Mouse (Mus musculus): ENCODE measurements around the gene Efcab5. TPM values are rescaled to one million over a fixed set of nuclear protein-coding genes. Genes with fewer than 3 reads are reported as not detected.

Efcab5 gene
- polyA plus RNA-seq, 1 experiment from 2014 or later, result 0.79 TPM

DNA sequence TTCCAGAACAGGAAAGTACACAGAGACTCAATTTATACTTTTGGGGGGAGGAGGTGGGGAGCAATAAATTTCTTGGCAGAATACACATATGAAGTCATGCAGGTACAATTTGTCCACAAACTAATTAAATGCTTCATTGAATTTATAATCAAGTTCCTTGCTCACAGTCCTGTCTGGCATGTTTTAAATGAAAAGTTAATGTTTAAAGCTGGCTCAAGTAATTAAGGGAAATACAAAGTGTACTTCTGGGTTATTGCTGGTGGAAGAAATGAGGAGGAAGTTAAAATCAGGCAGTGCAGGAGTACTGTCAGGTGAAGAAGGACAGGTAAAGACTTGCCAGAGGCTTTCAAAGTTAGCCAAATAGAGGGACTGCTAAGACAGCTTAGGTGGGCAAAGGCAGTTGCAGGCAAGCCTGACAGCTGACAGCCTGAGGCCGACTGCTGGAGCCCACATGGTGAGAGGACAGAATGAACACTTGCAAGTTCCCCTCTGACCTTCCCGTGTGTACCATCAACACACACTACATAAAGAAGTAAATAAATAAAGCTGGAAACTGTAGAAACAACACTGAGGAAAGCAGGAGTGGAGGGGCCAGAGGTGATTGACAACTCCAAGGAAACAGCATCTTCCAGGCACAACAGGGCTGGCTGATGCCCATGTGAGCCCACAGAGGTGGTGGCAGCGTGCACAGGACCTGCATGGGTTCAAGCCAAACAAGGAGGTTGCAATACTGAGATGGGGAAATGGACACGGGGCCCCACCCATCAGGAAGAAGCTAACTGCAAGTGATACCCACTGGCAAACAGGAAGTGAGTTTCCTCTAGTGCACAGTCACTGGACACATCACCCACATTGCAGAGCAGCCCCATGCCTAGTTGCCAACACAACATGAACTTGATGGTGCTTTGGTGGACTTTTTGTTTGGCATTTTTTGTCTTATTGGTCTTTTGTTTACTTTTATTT lies 7.7 kb upstream of the Efcab5 start:
- H3K4me1 ChIP-seq, result no peaks in the 10 kb centered on the region
- no peak overlapping the region for H3K27ac ChIP-seq (replicated peaks)
- H3K9me3 ChIP-seq (replicated peaks), result no peaks in the 10 kb centered on the region
- H3K27me3 ChIP-seq, result no peaks in the 10 kb centered on the region
- H3K4me3 ChIP-seq (replicated peaks), result no peak overlapping the region
- no peaks in the 10 kb centered on the region for H3K36me3 ChIP-seq
- ATAC-seq (ENCODE audit: insufficient number of reproducible peaks, low FRiP score, low TSS enrichment, low read depth), result no peak
- no peak overlapping the region for H3K9ac ChIP-seq
- 25% methylated on average over 4 of the region's 4 CpGs for WGBS
- no peak overlapping the region for H3K4me2 ChIP-seq (replicated peaks)

DNA sequence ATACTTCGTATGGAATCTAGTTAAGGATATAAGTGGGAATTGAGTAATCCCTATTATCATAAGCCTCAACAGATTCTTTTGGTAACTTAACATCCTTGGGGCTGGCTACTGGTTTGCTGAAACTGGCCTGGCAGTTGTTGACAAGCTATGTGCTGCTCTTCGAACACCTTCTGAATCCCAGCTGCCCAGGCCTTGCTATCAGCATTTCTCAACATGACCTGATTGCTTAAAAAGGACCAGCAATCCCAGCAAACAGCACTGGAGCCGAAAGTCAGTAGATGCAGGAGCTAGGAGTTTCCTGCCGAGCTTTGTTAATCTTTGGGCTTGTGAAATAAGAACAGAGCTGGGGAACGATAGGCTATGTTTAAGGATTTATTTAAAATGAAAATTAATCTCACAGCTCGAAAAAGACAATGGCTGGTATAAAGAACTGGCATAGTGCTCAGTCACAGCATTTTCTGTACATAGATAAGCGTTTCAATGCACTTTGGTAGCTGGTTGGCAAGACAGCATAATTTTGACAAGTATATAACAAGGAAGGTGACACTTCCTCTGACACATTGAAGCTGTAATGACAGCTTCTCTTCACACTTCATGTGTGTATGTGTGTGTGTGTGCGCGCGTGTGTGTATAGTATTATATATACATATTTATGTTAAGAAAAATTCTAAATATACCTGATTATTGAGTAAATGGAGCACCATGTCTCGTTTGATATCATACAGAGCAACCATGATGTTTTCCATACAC lies 6.8 kb upstream of the Efcab5 start:
- Histone ChIP-seq H3K27ac (replicated peaks) (no peak overlapping the region), H3K9ac (no peak overlapping the region), H3K36me3 (no peaks in the 10 kb centered on the region), H3K27me3 (no peaks in the 10 kb centered on the region), H3K4me3 (replicated peaks) (no peak overlapping the region), H3K4me1 (no peaks in the 10 kb centered on the region), H3K4me2 (replicated peaks) (no peak overlapping the region), H3K9me3 (replicated peaks) (no peaks in the 10 kb centered on the region)
- 65% methylated on average over 11 of the region's 11 CpGs for WGBS
- ATAC-seq (ENCODE audit: insufficient number of reproducible peaks, low FRiP score, low TSS enrichment, low read depth), result no peak

DNA sequence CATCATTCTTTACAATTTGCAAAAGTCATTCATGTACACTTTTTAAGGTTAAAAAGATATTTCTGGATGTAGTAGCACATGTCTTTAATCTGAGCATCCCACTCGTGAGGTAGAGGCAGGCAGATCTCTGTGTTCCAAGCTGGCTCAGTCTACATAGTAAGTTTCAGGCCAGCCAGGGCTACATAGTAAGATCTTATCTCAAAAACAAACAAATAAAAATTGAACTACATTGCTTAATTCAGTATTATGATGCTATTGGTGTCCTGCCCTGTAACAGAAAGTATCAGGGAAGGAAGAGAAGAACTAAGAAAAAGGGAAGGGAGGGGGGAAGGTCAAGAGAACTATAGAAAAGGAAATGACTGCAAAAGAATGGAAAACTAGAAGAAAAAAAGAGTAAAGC lies 6.0 kb upstream of the Efcab5 start:
- H3K27me3 ChIP-seq, result no peaks in the 10 kb centered on the region
- no peaks in the 10 kb centered on the region for H3K4me1 ChIP-seq
- H3K4me2 ChIP-seq (replicated peaks), result no peak overlapping the region
- ATAC-seq (ENCODE audit: insufficient number of reproducible peaks, low FRiP score, low TSS enrichment, low read depth), result no peak
- no peak overlapping the region for H3K9ac ChIP-seq
- no peak overlapping the region for H3K4me3 ChIP-seq (replicated peaks)
- 53% methylated on average over 1 of the region's 1 CpGs for WGBS
- H3K36me3 ChIP-seq, result no peaks in the 10 kb centered on the region
- H3K27ac ChIP-seq (replicated peaks), result no peak overlapping the region
- H3K9me3 ChIP-seq (replicated peaks), result no peaks in the 10 kb centered on the region

DNA sequence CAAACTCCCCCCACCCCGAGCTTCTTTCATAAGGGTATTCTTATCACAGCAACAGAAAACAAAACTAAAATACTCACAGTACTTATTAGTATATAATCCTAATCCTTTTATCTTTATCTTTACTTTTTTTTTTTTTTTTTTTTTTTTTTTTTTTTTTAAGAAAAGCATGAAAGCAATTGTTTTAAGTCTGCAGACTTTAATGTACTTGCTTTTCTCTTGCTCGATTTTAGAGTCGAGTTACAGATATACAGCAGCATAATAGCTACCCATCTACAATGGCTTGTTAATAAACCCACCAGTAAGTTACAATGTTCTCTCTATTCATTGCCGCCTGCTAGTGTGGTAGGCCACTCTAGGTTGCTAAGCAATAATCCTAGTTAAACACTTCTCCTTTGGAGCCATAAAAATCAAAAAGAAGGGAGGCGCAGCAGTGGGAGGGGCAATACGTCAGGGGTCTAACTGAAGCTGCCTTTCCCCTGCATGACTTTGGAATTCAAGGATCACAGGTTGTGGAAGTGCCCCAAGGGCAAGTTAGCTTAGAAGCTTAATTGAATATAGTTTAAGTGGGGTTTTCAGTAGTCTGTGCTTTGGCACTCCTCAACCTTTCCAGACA lies 5.3 kb upstream of the Efcab5 start:
- Histone ChIP-seq H3K4me2 (replicated peaks) (no peak overlapping the region), H3K36me3 (no peaks in the 10 kb centered on the region), H3K9ac (no peak overlapping the region), H3K27ac (replicated peaks) (no peak overlapping the region), H3K27me3 (no peaks in the 10 kb centered on the region), H3K4me1 (no peaks in the 10 kb centered on the region), H3K9me3 (replicated peaks) (no peaks in the 10 kb centered on the region), H3K4me3 (replicated peaks) (no peak overlapping the region)
- ATAC-seq (ENCODE audit: insufficient number of reproducible peaks, low FRiP score, low TSS enrichment, low read depth), result no peak
- 40% methylated on average over 6 of the region's 6 CpGs for WGBS

DNA sequence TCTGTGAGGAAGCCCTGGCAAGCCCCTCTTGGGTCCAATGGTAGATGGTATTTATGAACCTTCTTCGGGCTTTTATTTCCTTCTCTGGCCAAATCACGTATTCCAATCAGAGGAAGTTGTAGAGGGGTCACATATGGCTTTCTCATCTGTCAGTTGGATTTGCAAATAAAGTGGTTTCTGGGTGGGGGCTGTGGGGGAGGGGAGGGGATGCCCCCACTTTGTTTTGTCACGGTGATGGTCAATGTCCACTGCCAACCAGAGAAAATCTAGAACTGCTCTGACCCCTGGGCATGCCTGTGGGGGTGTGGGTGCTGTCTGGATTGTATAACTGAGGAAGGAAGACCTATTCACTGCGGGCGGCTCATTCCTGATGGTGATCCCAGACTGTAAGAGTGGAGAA lies 4.6 kb upstream of the Efcab5 start:
- WGBS, result 54% methylated on average over 5 of the region's 5 CpGs
- Histone ChIP-seq H3K9me3 (replicated peaks) (no peaks in the 10 kb centered on the region), H3K9ac (no peak overlapping the region), H3K4me3 (replicated peaks) (no peak overlapping the region), H3K4me2 (replicated peaks) (no peak overlapping the region), H3K27me3 (no peaks in the 10 kb centered on the region), H3K27ac (replicated peaks) (no peak overlapping the region), H3K4me1 (no peaks in the 10 kb centered on the region), H3K36me3 (no peaks in the 10 kb centered on the region)
- ATAC-seq (ENCODE audit: insufficient number of reproducible peaks, low FRiP score, low TSS enrichment, low read depth), result no peak

DNA sequence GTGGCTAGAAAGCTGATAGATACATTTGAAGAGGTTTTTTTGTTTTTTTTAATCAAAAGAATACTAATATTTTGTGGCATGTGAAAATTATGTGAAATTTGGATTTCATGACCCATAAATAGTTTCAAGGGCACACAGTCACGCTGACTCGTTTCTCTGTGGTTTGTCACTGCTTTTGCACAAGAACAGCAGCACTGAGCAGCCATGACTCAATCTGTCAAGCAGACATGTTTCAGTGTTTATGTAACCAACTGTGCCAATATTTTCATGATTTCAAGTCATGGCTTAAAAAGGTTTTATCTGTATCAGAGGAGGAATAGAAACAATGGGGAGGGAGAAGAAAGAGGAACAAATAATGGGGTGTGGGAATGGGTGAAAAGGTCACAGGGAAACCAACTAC lies 3.8 kb downstream of the Efcab5 start:
- 44% methylated on average over 2 of the region's 2 CpGs for WGBS
- no peaks in the 10 kb centered on the region for H3K4me1 ChIP-seq
- no peak overlapping the region for H3K4me2 ChIP-seq (replicated peaks)
- no peaks in the 10 kb centered on the region for H3K27me3 ChIP-seq
- H3K27ac ChIP-seq (replicated peaks), result no peak overlapping the region
- no peak overlapping the region for H3K4me3 ChIP-seq (replicated peaks)
- no peaks in the 10 kb centered on the region for H3K9me3 ChIP-seq (replicated peaks)
- no peak for ATAC-seq (ENCODE audit: insufficient number of reproducible peaks, low FRiP score, low TSS enrichment, low read depth)
- no peaks in the 10 kb centered on the region for H3K36me3 ChIP-seq
- no peak overlapping the region for H3K9ac ChIP-seq

DNA sequence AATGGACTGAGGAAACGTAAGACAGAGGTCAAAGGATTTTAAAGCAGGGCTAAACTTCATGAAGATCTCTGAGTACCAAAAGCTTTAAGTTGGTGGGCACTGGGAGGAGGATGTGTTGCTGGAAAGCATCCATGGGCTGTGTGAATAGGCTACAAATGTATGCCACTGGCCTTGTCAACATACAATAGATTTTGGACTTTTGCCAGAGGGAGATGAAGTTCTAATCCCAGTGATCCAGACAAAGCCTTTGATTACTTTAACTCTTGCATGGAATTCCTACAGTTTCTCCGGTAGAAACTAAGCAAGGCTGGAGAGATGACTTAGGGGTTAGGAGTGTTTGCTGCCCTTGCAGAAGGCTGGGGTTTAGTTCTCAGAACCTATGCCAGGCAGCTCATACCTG lies 6.2 kb downstream of the Efcab5 start:
- Histone ChIP-seq H3K4me3 (replicated peaks) (no peak overlapping the region), H3K36me3 (no peaks in the 10 kb centered on the region), H3K27ac (replicated peaks) (no peak overlapping the region), H3K4me1 (no peaks in the 10 kb centered on the region), H3K9ac (no peak overlapping the region), H3K9me3 (replicated peaks) (no peaks in the 10 kb centered on the region), H3K27me3 (no peaks in the 10 kb centered on the region), H3K4me2 (replicated peaks) (no peak overlapping the region)
- 43% methylated on average over 2 of the region's 2 CpGs for WGBS
- no peak for ATAC-seq (ENCODE audit: insufficient number of reproducible peaks, low FRiP score, low TSS enrichment, low read depth)

DNA sequence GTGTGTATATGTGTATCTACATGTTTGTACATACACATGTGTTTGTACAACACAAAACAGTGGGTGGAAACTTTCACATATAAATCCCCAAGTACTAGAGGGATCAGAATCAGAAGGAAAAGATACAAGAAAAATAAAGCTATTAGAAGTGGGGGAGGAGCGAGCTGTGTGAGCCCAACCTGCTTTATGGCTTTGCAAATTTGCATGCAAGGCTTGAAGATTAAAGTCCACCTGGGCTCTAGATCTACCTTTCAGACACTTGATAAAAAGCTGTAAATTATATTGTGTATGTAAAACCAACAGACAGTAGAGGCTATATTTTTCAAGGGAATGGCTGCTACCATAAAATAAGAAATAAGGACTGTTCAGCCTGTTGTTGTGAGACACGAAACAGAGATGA lies 6.7 kb downstream of the Efcab5 start:
- Histone ChIP-seq H3K27ac (replicated peaks) (no peak overlapping the region), H3K4me1 (no peaks in the 10 kb centered on the region), H3K9ac (no peak overlapping the region), H3K36me3 (no peaks in the 10 kb centered on the region), H3K9me3 (replicated peaks) (no peaks in the 10 kb centered on the region), H3K27me3 (no peaks in the 10 kb centered on the region), H3K4me2 (replicated peaks) (no peak overlapping the region), H3K4me3 (replicated peaks) (no peak overlapping the region)
- WGBS, result 71% methylated on average over 2 of the region's 2 CpGs
- no peak for ATAC-seq (ENCODE audit: insufficient number of reproducible peaks, low FRiP score, low TSS enrichment, low read depth)

DNA sequence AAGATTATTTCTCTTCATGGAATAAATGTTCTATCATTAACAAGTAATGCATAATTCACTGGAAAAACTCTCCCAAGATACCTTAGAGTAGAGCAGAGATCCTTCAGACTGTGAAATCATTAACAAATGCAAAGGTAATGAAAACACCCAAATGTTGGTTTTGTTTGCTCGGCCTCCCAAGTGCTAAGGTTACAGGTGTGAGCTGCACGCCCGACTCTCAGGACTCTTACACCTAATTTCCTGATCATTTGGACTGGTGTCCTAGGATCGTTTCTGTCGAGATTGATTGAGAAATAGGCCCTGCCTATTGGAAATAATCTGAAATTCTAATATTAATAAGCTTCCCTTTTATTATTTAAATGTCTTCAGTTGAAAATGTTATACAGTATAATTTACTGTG lies 7.2 kb downstream of the Efcab5 start:
- Histone ChIP-seq H3K4me2 (replicated peaks) (no peak overlapping the region), H3K36me3 (no peaks in the 10 kb centered on the region), H3K9me3 (replicated peaks) (no peaks in the 10 kb centered on the region), H3K27me3 (no peaks in the 10 kb centered on the region), H3K4me3 (replicated peaks) (no peak overlapping the region), H3K27ac (replicated peaks) (no peak overlapping the region), H3K4me1 (no peaks in the 10 kb centered on the region), H3K9ac (no peak overlapping the region)
- 69% methylated on average over 5 of the region's 5 CpGs for WGBS
- no peak for ATAC-seq (ENCODE audit: insufficient number of reproducible peaks, low FRiP score, low TSS enrichment, low read depth)

DNA sequence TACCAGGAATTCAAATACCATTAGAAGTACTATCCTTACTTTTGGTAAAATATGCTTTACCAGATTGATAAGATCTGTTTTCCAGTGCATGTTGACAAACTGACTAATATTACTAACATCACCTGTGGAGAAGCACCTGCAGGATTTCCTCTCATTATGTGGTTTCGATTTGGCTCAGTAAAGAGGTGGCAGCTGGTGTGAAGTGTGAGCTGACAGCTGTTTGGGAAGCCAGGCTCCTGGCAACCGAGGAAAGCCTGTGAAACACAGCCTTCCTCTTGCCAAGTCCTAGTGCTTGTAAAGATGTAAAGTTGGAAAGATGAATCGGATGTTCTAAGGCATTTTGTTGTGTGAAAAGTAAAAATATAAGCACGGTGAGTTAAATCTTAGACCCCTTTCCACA lies 7.9 kb downstream of the Efcab5 start:
- Histone ChIP-seq H3K4me3 (replicated peaks) (no peak overlapping the region), H3K9ac (no peak overlapping the region), H3K36me3 (no peaks in the 10 kb centered on the region), H3K4me2 (replicated peaks) (no peak overlapping the region), H3K9me3 (replicated peaks) (no peaks in the 10 kb centered on the region), H3K27me3 (no peaks in the 10 kb centered on the region), H3K4me1 (no peaks in the 10 kb centered on the region), H3K27ac (replicated peaks) (no peak overlapping the region)
- ATAC-seq (ENCODE audit: insufficient number of reproducible peaks, low FRiP score, low TSS enrichment, low read depth), result no peak
- 52% methylated on average over 4 of the region's 4 CpGs for WGBS

DNA sequence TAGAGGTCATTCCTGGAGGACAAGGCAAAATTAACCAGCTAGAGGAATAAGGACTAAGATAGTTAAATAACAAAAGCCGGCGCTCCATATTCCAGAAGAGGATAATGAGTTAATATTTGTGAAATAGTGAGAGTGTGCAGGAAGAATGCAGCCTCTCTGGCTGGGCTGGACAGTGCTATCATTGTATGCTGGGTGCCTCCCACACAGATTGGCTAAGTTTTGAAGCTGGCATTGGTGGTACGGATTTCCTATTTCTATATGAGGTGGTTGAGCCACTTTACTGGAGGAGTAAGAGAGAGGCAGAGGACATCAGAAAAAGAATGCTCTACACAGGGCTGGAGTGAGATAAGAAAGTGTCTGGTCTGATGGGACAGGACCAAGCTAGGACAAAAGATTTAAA lies 9.0 kb downstream of the Efcab5 start:
- ATAC-seq (ENCODE audit: insufficient number of reproducible peaks, low FRiP score, low TSS enrichment, low read depth), result no peak
- Histone ChIP-seq H3K9me3 (replicated peaks) (no peaks in the 10 kb centered on the region), H3K27ac (replicated peaks) (no peak overlapping the region), H3K36me3 (no peaks in the 10 kb centered on the region), H3K4me2 (replicated peaks) (no peak overlapping the region), H3K27me3 (no peaks in the 10 kb centered on the region), H3K4me3 (replicated peaks) (no peak overlapping the region), H3K9ac (no peak overlapping the region), H3K4me1 (no peaks in the 10 kb centered on the region)
- WGBS, result 84% methylated on average over 3 of the region's 3 CpGs

Data from embryonic facial prominence, embryonic 15.5 days (tissue).